Mouse (Mus musculus) forebrain, embryonic 10.5 days (tissue): ENCODE measurements around the gene Gm17268. TPM values are rescaled to one million over a fixed set of nuclear protein-coding genes. Genes with fewer than 3 reads are reported as not detected.

Experiments used
- DNase-seq: peaks from one replicate; pipeline ENCODE4 v3.0.0-alpha.2; 2017; ENCODE audit warnings: low spot score; ENCODE audit errors: extremely low spot score
- H3K27ac ChIP-seq: fragments of 300-500 bp; sonication (generic); 2 replicates; pipeline ENCODE4 v1.5.1; 2016; ENCODE audit warnings: mild to moderate bottlenecking
- H3K27me3 ChIP-seq: fragments of 300-500 bp; sonication (generic); 2 replicates; pipeline ENCODE4 v1.6.1; 2016; ENCODE audit warnings: mild to moderate bottlenecking; ENCODE audit not compliant: poor library complexity, severe bottlenecking
- H3K36me3 ChIP-seq: fragments of 300-500 bp; sonication (generic); replicated peaks from 2 replicates; pipeline ENCODE4 v1.6.1; 2016; ENCODE audit warnings: mild to moderate bottlenecking, moderate library complexity
- H3K4me1 ChIP-seq: fragments of 300-500 bp; sonication (generic); 2 replicates; pipeline ENCODE4 v1.6.1; 2016
- H3K4me3 ChIP-seq: fragments of 300-500 bp; sonication (generic); 2 replicates; pipeline ENCODE4 v1.5.1; 2016; ENCODE audit warnings: mild to moderate bottlenecking, moderate library complexity
- H3K9me3 ChIP-seq: fragments of 300-500 bp; sonication (generic); 2 replicates; pipeline ENCODE4 v1.6.1; 2016; ENCODE audit warnings: mild to moderate bottlenecking, moderate library complexity
- WGBS: fragments of 180-500 bp; shearing (Covaris S2); methylation state at CpG from one replicate; pipeline ENCODE4 v1.1.7; 2016; 5-methylcytosine and 5-hydroxymethylcytosine counted together
- polyA plus RNA-seq: library from polyadenylated mRNA; unstranded; fragments of >200 nt; fragmentation: Nextera tagmentation; extraction: Ambion mirVana; gene quantifications from 2 replicates; pipeline ENCODE4 v1.2.1, GENCODE M21; 2016

Gm17268 gene
- polyA plus RNA-seq, 1 experiment from 2014 or later: not detected

DNA sequence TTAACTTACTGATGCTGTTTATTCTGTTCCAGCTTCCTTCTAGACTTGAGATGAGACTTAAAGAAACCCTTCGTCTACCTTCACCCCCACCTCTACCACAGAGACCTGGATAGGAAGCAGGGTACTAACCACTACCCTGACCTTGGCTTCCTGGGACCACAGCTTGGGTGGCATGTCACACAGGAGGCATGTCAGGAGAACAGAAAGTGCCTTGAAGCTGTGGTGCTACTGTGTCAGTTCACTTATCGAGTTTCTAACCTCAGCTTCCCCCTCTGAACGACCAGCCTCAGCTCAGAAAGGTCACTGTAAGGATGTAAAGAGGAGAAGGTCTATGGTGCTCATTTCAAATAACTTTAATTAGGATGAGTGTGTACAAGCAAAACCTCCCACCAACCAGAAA, 17.0 kb downstream of the Gm17268 start:
- H3K4me3 ChIP-seq: no peak overlapping the region
- H3K27ac ChIP-seq: no peak overlapping the region
- no peaks in the 10 kb centered on the region for H3K4me1 ChIP-seq
- no peaks in the 10 kb centered on the region for H3K36me3 ChIP-seq
- WGBS: 77% methylated on average over 3 of the region's 3 CpGs
- no peaks in the 10 kb centered on the region for H3K9me3 ChIP-seq
- DNase-seq: no peak
- no peaks in the 10 kb centered on the region for H3K27me3 ChIP-seq

DNA sequence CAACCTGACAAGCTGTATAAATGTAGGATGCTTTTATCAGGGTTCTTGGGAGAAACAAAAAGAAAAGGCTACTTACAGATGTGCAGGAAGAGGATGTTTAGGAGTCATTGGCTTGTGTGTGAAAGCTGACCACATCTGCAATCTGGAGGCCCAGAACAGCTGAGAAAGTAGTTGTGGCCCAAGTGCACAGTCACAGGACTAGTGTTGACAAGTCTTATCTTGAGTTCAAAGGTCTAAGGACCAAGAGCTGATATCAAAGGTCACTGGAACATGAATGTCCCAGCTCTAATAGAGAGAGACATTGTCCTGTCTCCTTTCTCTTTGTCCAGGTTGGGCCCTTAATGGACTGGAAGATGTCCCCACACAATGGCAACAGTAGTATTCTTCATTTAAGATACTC, 18.6 kb downstream of the Gm17268 start:
- Histone ChIP-seq H3K4me1 (no peaks in the 10 kb centered on the region), H3K36me3 (no peaks in the 10 kb centered on the region), H3K4me3 (no peak overlapping the region), H3K27ac (no peak overlapping the region), H3K9me3 (no peaks in the 10 kb centered on the region), H3K27me3 (no peaks in the 10 kb centered on the region)
- DNase-seq: no peak

DNA sequence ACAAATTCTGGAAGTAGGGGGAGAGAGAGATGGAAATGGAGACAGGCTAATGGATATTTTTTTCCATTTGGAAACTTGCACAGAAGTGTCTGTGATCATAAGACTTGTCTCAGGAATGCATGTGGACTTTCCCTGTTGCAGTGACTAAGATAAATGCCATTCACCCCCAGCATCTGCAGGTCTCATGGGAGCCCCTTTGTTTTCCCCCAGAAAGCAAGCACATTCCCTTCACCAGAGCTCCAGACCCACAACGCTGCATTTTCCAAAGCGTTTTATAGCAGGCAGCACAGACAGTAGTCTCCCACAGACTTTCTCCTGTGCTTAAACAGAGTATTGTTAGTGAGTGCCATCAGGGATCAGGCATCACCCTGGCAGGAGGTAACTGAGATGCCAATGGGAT, 19.0 kb downstream of the Gm17268 start:
- 67% methylated on average over 2 of the region's 2 CpGs for WGBS

DNA sequence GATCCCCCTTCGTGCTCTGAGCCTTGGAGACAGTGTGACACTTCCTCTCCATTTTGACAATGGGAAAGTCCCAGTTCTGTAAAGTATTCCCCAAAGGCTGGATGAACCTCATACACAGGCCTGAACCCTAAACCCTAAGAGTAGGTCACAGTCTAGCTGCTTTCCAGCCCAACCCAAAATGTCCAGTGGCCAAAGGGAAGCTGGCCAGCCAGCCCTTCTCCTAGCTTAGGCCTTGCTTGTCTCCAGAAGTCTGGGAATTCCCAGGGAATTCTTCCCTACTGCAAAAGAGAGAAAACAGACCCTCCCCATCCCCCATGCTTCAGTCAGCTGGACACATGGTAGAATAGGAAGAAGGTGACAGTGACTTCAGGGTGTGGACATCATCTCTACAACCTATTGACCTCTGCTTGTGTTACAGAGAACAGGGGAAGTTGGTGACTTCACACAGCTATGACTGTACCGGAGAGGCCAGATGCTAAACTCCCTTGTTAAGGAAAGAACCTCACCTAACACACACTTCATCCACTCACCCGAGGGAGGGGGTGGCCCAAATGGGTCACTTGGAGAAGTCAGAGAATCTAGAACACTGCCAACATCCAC, 22.1 kb downstream of the Gm17268 start:
- Histone ChIP-seq H3K4me3 (no peak overlapping the region), H3K27ac (no peak overlapping the region), H3K36me3 (no peaks in the 10 kb centered on the region), H3K27me3 (no peaks in the 10 kb centered on the region), H3K9me3 (no peaks in the 10 kb centered on the region), H3K4me1 (0 out of 2 replicates have a peak, but pooled peaks cover 2% of the 10 kb centered on the region)
- 81% methylated on average over 3 of the region's 3 CpGs for WGBS
- DNase-seq: no peak

More for the DNA sequence above, 19.0 kb downstream of the Gm17268 start:
- no peak for DNase-seq
- no peaks in the 10 kb centered on the region for H3K4me1 ChIP-seq
- H3K4me3 ChIP-seq: no peak overlapping the region
- no peaks in the 10 kb centered on the region for H3K27me3 ChIP-seq
- no peaks in the 10 kb centered on the region for H3K36me3 ChIP-seq
- H3K9me3 ChIP-seq: no peaks in the 10 kb centered on the region
- H3K27ac ChIP-seq: no peak overlapping the region

DNA sequence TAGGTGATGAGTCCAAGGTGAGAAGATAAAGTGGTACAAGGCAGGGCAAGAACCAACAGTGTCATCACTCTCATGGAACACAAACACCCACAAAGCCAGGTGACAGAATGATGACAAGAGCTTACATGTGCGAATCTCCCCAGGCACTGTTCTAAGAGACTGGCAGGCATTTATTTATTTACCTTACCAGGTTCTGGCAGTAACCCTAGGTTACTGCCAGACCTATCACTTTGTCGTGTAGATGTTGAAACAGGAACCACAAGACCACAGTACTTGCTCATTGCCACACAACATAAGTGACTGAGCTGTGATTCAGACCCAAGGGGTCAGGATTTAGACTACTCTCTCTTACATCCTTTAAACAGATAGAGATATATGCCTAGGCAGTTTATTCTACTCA, 23.3 kb downstream of the Gm17268 start:
- Histone ChIP-seq H3K27ac (no peak overlapping the region), H3K4me1 (0 out of 2 replicates have a peak, but pooled peaks cover 2% of the 10 kb centered on the region), H3K4me3 (no peak overlapping the region), H3K9me3 (no peaks in the 10 kb centered on the region), H3K36me3 (no peaks in the 10 kb centered on the region), H3K27me3 (no peaks in the 10 kb centered on the region)
- 74% methylated on average over 2 of the region's 2 CpGs for WGBS
- DNase-seq: no peak

DNA sequence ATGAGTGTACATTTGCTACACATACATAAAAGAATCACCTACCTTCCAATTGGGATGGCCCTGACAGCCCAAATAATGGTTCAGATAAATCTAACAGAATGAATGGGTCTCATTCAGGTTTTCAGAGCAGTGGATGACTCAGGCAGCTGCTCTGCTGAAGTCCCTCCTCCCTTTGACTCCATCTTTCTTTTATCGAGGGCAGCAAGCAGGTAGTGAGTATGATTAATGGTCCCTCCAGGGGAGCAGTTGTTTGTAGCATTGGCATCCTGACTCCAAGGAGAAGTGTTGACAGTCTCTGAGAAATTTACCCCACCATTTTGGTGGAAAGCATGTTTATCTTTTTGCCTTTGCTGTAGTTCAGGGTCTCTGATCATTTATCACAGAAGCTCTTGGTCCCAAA, 24.6 kb downstream of the Gm17268 start:
- H3K27ac ChIP-seq: no peak overlapping the region
- 0 out of 2 replicates have a peak, but pooled peaks cover 2% of the 10 kb centered on the region for H3K4me1 ChIP-seq
- no peak for DNase-seq
- H3K36me3 ChIP-seq: no peaks in the 10 kb centered on the region
- 82% methylated on average over 1 of the region's 1 CpGs for WGBS
- H3K4me3 ChIP-seq: no peak overlapping the region
- no peaks in the 10 kb centered on the region for H3K9me3 ChIP-seq
- no peaks in the 10 kb centered on the region for H3K27me3 ChIP-seq

DNA sequence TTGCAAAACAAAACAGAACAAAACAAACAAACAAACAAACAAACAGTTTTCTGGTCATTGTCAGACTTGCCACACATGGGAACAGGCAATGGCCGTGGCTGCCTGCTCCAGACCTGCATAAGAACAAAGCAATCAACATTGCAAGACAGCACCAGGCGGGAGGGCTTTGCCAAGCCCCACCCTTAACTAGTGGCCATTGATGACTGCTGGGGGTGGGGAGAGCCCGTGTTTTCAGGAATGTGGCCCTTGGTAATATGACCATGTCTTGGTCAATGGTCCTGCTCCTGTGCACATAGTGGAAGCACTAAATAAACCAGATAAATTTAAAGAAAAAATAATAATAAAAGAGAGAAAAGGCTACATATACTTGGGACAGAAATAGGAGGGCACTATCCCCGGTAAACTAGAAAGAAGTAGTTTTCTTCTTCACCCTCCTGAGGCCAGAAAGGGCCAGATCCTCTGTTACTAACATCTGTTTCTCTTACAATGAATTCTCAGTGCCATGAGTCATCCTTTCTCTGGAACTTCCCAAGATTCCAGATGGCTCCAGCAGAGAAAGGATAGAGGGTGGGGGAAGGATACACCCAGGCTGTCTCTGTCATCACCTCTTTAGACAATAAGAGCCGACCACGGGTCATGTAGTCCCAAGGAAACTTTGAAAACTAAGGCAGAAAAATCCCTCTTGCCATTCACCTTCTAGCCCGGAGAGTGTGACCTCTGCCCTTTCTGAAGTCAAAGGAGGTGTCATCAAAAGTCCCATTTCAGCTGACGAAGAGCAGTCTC, 26.8 kb downstream of the Gm17268 start:
- H3K36me3 ChIP-seq: no peaks in the 10 kb centered on the region
- no peaks in the 10 kb centered on the region for H3K27me3 ChIP-seq
- DNase-seq: no peak
- peaks cover 12% of the 10 kb centered on the region for H3K4me1 ChIP-seq
- 81% methylated on average over 8 of the region's 8 CpGs for WGBS
- no peak overlapping the region for H3K4me3 ChIP-seq
- no peaks in the 10 kb centered on the region for H3K9me3 ChIP-seq
- no peak overlapping the region for H3K27ac ChIP-seq

DNA sequence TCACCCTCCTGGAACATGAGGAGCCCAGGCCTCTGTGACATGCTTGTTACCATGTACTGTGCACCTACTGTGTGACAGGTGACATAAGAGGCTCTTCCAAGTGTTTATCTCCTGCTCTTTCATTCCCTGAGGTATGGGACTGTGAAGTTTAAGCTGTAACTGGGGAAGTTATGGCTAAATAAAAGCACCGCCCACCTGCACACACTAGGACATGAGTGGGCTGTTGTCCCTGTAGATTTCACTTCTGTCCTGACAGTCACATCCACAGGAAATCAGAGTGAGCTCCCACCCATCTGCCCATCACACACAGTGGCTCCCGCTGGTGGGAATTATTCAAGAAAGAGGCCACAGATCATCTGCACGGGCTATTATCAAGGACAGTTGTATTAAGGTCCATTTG, 28.2 kb downstream of the Gm17268 start:
- Histone ChIP-seq H3K36me3 (no peaks in the 10 kb centered on the region), H3K27ac (no peak overlapping the region), H3K27me3 (no peaks in the 10 kb centered on the region), H3K9me3 (no peaks in the 10 kb centered on the region), H3K4me1 (peaks cover 12% of the 10 kb centered on the region), H3K4me3 (no peak overlapping the region)
- DNase-seq: no peak
- WGBS: 93% methylated on average over 3 of the region's 3 CpGs

DNA sequence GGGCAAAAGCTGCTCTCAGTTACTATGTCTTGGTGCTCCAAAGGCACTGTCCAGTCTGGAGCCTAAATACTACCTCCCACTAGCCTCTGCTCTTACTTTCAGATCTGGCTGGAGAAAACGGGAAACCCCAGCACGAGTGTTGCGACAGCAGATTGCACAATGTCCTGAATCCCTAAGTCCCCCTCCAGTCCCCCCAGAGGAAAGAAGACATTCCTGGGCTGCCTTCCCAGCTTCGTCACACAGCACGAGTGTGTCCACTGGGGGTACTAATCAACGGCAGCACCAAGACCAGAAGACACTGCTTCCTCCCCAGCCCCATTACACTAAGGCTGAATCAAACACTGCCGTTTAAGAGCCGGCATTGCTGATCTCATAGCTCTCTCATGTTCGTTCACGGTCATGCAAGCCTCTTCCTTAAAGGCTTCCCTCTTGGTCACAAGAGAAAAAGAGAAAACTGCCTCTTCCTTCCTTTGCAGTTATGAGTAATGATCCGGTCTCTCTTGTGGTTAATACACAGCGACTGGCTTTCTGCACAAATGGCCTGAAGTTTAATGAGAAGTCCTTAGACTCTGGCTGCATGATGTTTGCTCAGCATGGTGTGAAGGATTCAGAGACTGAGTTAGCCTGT, 31.5 kb downstream of the Gm17268 start:
- Histone ChIP-seq H3K4me1 (peaks cover 12% of the 10 kb centered on the region), H3K9me3 (no peaks in the 10 kb centered on the region), H3K4me3 (no peak overlapping the region), H3K27me3 (no peaks in the 10 kb centered on the region), H3K27ac (no peak overlapping the region), H3K36me3 (no peaks in the 10 kb centered on the region)
- 66% methylated on average over 12 of the region's 12 CpGs for WGBS
- DNase-seq: no peak

DNA sequence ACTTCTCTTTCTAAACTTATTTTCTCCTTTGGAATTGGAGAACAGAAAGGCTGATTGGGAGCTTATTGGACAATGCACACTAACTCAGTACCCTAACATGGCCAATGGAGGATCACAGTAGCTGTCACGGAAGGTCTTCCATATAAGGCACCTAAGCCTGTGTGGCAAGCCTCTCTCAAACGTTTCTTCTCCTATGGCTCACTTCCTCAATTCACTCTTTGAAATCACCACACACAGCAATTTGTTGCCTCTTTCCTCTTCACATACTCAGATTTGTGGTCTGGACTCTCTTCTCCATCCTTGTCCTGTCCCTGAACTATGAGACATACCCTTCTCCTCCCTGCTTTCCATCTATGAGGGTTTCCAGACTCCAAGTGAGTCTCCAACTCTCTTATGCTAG, 33.6 kb downstream of the Gm17268 start:
- Histone ChIP-seq H3K9me3 (no peaks in the 10 kb centered on the region), H3K27ac (no peak overlapping the region), H3K4me1 (peaks cover 10% of the 10 kb centered on the region), H3K36me3 (no peaks in the 10 kb centered on the region), H3K4me3 (no peak overlapping the region), H3K27me3 (no peaks in the 10 kb centered on the region)
- no peak for DNase-seq
- 75% methylated on average over 2 of the region's 2 CpGs for WGBS

DNA sequence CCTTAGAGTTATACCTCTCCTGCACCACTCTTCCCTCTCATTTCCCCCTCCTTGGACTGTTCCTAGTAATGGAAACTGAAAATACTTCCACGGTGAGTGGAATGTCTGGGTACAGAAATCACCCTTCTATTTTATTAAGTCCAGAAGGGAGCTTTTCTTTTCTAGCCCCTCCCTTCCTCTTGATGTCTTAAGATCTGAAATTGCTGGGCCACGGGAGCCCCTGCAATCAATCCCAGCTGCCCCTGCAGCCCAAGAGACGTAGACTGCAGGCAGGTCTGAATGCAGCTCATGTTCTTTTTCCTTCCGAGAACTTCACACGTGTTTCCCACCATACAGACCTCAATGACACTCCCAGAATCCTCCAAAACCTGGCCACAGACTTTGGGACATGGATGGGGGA, 37.8 kb downstream of the Gm17268 start:
- DNase-seq: no peak
- Histone ChIP-seq H3K36me3 (no peaks in the 10 kb centered on the region), H3K4me1 (no peaks in the 10 kb centered on the region), H3K27ac (no peak overlapping the region), H3K27me3 (no peaks in the 10 kb centered on the region), H3K9me3 (no peaks in the 10 kb centered on the region), H3K4me3 (no peak overlapping the region)
- WGBS: 64% methylated on average over 5 of the region's 5 CpGs

DNA sequence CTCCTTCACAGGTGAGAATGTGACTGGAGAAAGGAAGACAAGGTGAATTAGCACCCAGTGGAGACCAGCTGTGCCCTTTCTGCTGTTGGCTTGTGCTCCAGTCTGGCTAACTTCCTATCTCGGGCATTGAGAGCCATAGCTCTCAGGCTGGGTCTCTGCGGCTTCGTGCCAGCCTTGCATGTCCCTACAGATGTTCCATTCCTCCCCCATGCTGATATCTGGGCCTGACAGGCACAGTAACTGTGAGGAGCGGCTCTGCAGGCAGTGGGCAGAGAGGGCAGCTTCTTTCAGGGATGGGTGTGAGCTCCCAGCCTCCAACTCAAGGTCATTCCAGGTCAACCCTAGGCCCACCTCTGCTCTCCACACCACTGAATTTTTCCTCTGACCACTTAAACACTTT, 38.9 kb downstream of the Gm17268 start:
- no peak overlapping the region for H3K4me3 ChIP-seq
- H3K36me3 ChIP-seq: no peaks in the 10 kb centered on the region
- no peaks in the 10 kb centered on the region for H3K27me3 ChIP-seq
- H3K9me3 ChIP-seq: no peaks in the 10 kb centered on the region
- no peaks in the 10 kb centered on the region for H3K4me1 ChIP-seq
- H3K27ac ChIP-seq: no peak overlapping the region
- WGBS: 89% methylated on average over 4 of the region's 4 CpGs
- no peak for DNase-seq

DNA sequence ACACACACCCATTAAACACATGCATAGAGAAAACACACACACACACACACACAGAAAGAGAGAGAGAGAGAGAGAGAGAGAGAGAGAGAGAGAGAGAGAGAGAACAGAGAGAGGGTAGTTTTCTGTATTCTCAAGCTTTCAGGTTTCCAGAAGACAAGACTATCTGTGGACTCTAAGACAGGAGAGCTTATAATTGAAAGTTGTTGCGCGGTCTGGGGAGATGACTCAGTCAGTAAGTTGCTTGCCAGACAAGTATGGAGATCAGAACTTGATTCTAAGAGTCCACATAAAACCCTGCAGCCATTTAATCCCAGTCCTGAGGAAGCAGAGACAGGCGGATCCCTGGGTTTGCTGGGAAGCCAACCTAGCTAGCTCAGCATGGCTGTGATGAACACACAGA, 39.7 kb downstream of the Gm17268 start:
- Histone ChIP-seq H3K27ac (no peak overlapping the region), H3K4me1 (no peaks in the 10 kb centered on the region), H3K9me3 (no peaks in the 10 kb centered on the region), H3K27me3 (no peaks in the 10 kb centered on the region), H3K36me3 (no peaks in the 10 kb centered on the region), H3K4me3 (no peak overlapping the region)
- WGBS: 89% methylated on average over 3 of the region's 3 CpGs
- no peak for DNase-seq
